Mouse (Mus musculus) thymus, adult 2 months (tissue): ENCODE measurements around the gene Gramd1b.

ENCODE experiments used
- CTCF ChIP-seq: fragments of 200-500 bp; IDR thresholded peaks from 2 replicates; pipeline ENCODE4 v1.5.1; 2012; ENCODE audit warnings: mild to moderate bottlenecking, control low read depth, low read length, moderate library complexity, borderline replicate concordance; ENCODE audit not compliant: control insufficient read depth, poor library complexity, insufficient read depth; ENCODE audit errors: extremely low read depth
- POLR2A ChIP-seq: fragments of 200-500 bp; IDR thresholded peaks from 2 replicates; pipeline ENCODE4 v1.6.1; 2012; ENCODE audit warnings: mild to moderate bottlenecking, low read length, control low read depth, moderate library complexity; ENCODE audit not compliant: control insufficient read depth, poor library complexity, insufficient read depth; ENCODE audit errors: extremely low read depth

DNA sequence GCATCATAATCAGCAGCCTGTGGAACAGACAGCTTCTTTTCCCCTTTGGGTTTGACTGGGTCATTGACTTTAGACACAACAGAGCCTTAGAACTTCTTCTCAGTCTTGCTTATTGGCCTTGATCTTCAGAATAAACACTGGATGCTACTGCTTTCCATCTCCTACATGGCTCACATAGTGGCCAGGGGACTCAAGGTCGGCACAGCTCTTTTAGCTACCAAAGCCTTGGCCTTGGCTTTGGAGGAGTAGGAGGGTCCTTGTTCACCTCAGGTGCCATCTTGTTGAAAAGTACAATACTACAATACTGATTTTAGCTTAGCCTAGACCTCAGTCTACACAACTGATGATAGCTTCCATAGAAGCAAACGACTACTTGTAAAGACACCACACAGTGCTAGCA, 53.6 kb downstream of the Gramd1b start:
- TF ChIP-seq POLR2A: no peak
- TF ChIP-seq CTCF: no peak
